Mouse (Mus musculus) forebrain, embryonic 14.5 days (tissue): ENCODE results near the gene Ift27. TPM values are rescaled to one million over a fixed set of nuclear protein-coding genes. Genes with fewer than 3 reads are reported as not detected.

ENCODE experiments used
- ATAC-seq: fragments of 200-750 bp; cut with Nextera tagmentation; 2 replicates; pipeline ENCODE4 v1.8.0; 2017; ENCODE audit warnings: mild to moderate bottlenecking, moderate library complexity
- DNase-seq: peaks from one replicate; pipeline ENCODE4 v3.0.0-alpha.2; 2015; ENCODE audit warnings: low spot score
- H3K27ac ChIP-seq: fragments of 300-500 bp; sonication (generic); 2 replicates; pipeline ENCODE4 v1.5.1; 2014; ENCODE audit warnings: low read depth, mild to moderate bottlenecking, control low read depth, low read length, moderate library complexity
- H3K27me3 ChIP-seq: fragments of 300-500 bp; sonication (generic); replicated peaks from 2 replicates; pipeline ENCODE4 v1.6.1; 2014; ENCODE audit warnings: low read length, control low read depth, mixed read lengths; ENCODE audit not compliant: control insufficient read depth, insufficient read depth
- H3K36me3 ChIP-seq: fragments of 300-500 bp; sonication (generic); 2 replicates; pipeline ENCODE4 v1.6.1; 2014; ENCODE audit warnings: low read length, control low read depth; ENCODE audit not compliant: control insufficient read depth, insufficient read depth
- H3K4me1 ChIP-seq: fragments of 300-500 bp; sonication (generic); 2 replicates; pipeline ENCODE4 v1.6.1; 2014; ENCODE audit warnings: antibody characterized with exemption, low read length, control low read depth; ENCODE audit not compliant: control insufficient read depth, insufficient read depth
- H3K4me2 ChIP-seq: fragments of 300-500 bp; sonication (generic); 2 replicates; pipeline ENCODE4 v1.6.1; 2014; ENCODE audit warnings: mild to moderate bottlenecking, control low read depth, low read length
- H3K4me3 ChIP-seq: fragments of 300-500 bp; sonication (generic); 2 replicates; pipeline ENCODE4 v1.5.1; 2014; ENCODE audit warnings: low read depth, low read length, control low read depth
- H3K9ac ChIP-seq: fragments of 300-500 bp; sonication (generic); 2 replicates; pipeline ENCODE4 v1.6.1; 2014; ENCODE audit warnings: mild to moderate bottlenecking, low read length, control low read depth, moderate library complexity
- H3K9me3 ChIP-seq: fragments of 300-500 bp; sonication (generic); replicated peaks from 2 replicates; pipeline ENCODE4 v1.6.1; 2016; ENCODE audit warnings: low read length, control low read depth, mixed read lengths; ENCODE audit not compliant: control insufficient read depth
- WGBS: fragments of 180-500 bp; shearing (Covaris S2); extraction: QIAGEN DNeasy Blood & Tissue Kit; methylation state at CpG from one replicate; pipeline ENCODE4 v1.1.7; 2014; 5-methylcytosine and 5-hydroxymethylcytosine counted together
- polyA plus RNA-seq: library from polyadenylated mRNA; unstranded; fragments of >200 nt; fragmentation: Nextera tagmentation; extraction: Ambion mirVana; gene quantifications from 2 replicates; pipeline ENCODE4 v1.2.1, GENCODE M21; 2014

Ift27 gene
- polyA plus RNA-seq, 1 experiment from 2014 or later, result 165 TPM

GRCm38 (mm10) chr15:78194320-78194719, 20.4 kb upstream of the Ift27 start:
- no peak overlapping the region for H3K27ac ChIP-seq
- no peaks in the 10 kb centered on the region for H3K36me3 ChIP-seq
- no peak overlapping the region for H3K4me2 ChIP-seq
- H3K4me3 ChIP-seq, result no peak overlapping the region
- 77% methylated on average over 3 of the region's 3 CpGs for WGBS
- H3K9me3 ChIP-seq, result no peaks in the 10 kb centered on the region
- DNase-seq (no peak), ATAC-seq (no peak)
- no peaks in the 10 kb centered on the region for H3K27me3 ChIP-seq
- H3K9ac ChIP-seq, result no peak overlapping the region
- no peaks in the 10 kb centered on the region for H3K4me1 ChIP-seq

- no peak overlapping the region for H3K4me2 ChIP-seq
- H3K36me3 ChIP-seq, result no peaks in the 10 kb centered on the region
- no peak for DNase-seq
- no peaks in the 10 kb centered on the region for H3K9me3 ChIP-seq
- no peaks in the 10 kb centered on the region for H3K27me3 ChIP-seq
- H3K27ac ChIP-seq, result no peak overlapping the region
- no peak overlapping the region for H3K4me3 ChIP-seq
- H3K4me1 ChIP-seq, result no peaks in the 10 kb centered on the region
- no peak for ATAC-seq
- 86% methylated on average over 7 of the region's 7 CpGs for WGBS
- no peak overlapping the region for H3K9ac ChIP-seq
These were observed 15.7 kb upstream of the Ift27 start for GRCm38 (mm10) chr15:78189636-78190035.

- no peak for ATAC-seq
- H3K9ac ChIP-seq, result no peak overlapping the region
- DNase-seq, result no peak
- H3K36me3 ChIP-seq, result no peaks in the 10 kb centered on the region
- no peak overlapping the region for H3K4me2 ChIP-seq
- H3K4me1 ChIP-seq, result peaks cover 2% of the 10 kb centered on the region; the same call in 1 of the 2 replicates
- WGBS, result 80% methylated on average over 3 of the region's 3 CpGs
- no peaks in the 10 kb centered on the region for H3K27me3 ChIP-seq
- H3K4me3 ChIP-seq, result no peak overlapping the region
- no peaks in the 10 kb centered on the region for H3K9me3 ChIP-seq
- H3K27ac ChIP-seq, result no peak overlapping the region
These were observed 14.6 kb upstream of the Ift27 start for GRCm38 (mm10) chr15:78188546-78188945.

- Histone ChIP-seq H3K36me3 (no peaks in the 10 kb centered on the region), H3K9me3 (no peaks in the 10 kb centered on the region), H3K27me3 (no peaks in the 10 kb centered on the region), H3K9ac (no peak overlapping the region), H3K4me2 (no peak overlapping the region), H3K27ac (no peak overlapping the region), H3K4me1 (peaks cover 10% of the 10 kb centered on the region), H3K4me3 (no peak overlapping the region)
- no peak for DNase-seq
- no peak for ATAC-seq
- WGBS, result 56% methylated on average over 5 of the region's 5 CpGs
These were observed 13.0 kb upstream of the Ift27 start for GRCm38 (mm10) chr15:78186906-78187305.

- WGBS, result 92% methylated on average over 4 of the region's 4 CpGs
- H3K4me3 ChIP-seq, result no peak overlapping the region
- H3K4me2 ChIP-seq, result no peak overlapping the region
- H3K4me1 ChIP-seq, result peaks cover 16% of the 10 kb centered on the region
- DNase-seq (no peak), ATAC-seq (no peak)
- H3K9ac ChIP-seq, result no peak overlapping the region
- no peak overlapping the region for H3K27ac ChIP-seq
- H3K27me3 ChIP-seq, result no peaks in the 10 kb centered on the region
- H3K36me3 ChIP-seq, result no peaks in the 10 kb centered on the region
- no peaks in the 10 kb centered on the region for H3K9me3 ChIP-seq
These were observed 11.7 kb upstream of the Ift27 start for GRCm38 (mm10) chr15:78185609-78186008.

GRCm38 (mm10) chr15:78184855-78185254, 10.9 kb upstream of the Ift27 start:
- no peak overlapping the region for H3K27ac ChIP-seq
- no peak overlapping the region for H3K9ac ChIP-seq
- H3K36me3 ChIP-seq, result no peaks in the 10 kb centered on the region
- DNase-seq (peak; percentile 78), ATAC-seq (peak; percentile 62)
- peaks cover 16% of the 10 kb centered on the region for H3K4me1 ChIP-seq
- no peak overlapping the region for H3K4me3 ChIP-seq
- peak overlapping the region; percentile 18; the same call in 1 of the 2 replicates for H3K4me2 ChIP-seq
- H3K9me3 ChIP-seq, result no peaks in the 10 kb centered on the region
- under 1% methylated on average over 10 of the region's 10 CpGs for WGBS
- H3K27me3 ChIP-seq, result no peaks in the 10 kb centered on the region

- peak overlapping the region; percentile 83 for H3K27ac ChIP-seq
- DNase-seq (peak; percentile 93), ATAC-seq (peak; percentile 78)
- H3K36me3 ChIP-seq, result no peaks in the 10 kb centered on the region
- H3K4me3 ChIP-seq, result no peak overlapping the region
- 9% methylated on average over 8 of the region's 8 CpGs for WGBS
- H3K4me1 ChIP-seq, result peaks cover 20% of the 10 kb centered on the region
- peak overlapping the region; percentile 45; the same call in 1 of the 2 replicates for H3K9ac ChIP-seq
- no peaks in the 10 kb centered on the region for H3K9me3 ChIP-seq
- H3K27me3 ChIP-seq, result no peaks in the 10 kb centered on the region
- H3K4me2 ChIP-seq, result peak overlapping the region; percentile 20
These were observed 7.9 kb upstream of the Ift27 start for GRCm38 (mm10) chr15:78181701-78182405.

GRCm38 (mm10) chr15:78179775-78180174, 5.9 kb upstream of the Ift27 start:
- no peaks in the 10 kb centered on the region for H3K36me3 ChIP-seq
- DNase-seq, result no peak
- no peaks in the 10 kb centered on the region for H3K27me3 ChIP-seq
- H3K4me2 ChIP-seq, result no peak overlapping the region
- H3K27ac ChIP-seq, result no peak overlapping the region
- peaks cover 23% of the 10 kb centered on the region for H3K4me1 ChIP-seq
- H3K4me3 ChIP-seq, result no peak overlapping the region
- H3K9ac ChIP-seq, result no peak overlapping the region
- ATAC-seq, result no peak
- no peaks in the 10 kb centered on the region for H3K9me3 ChIP-seq
- WGBS, result 74% methylated on average over 3 of the region's 3 CpGs

- H3K9me3 ChIP-seq, result no peaks in the 10 kb centered on the region
- ATAC-seq, result no peak
- no peak overlapping the region for H3K4me3 ChIP-seq
- H3K4me1 ChIP-seq, result peaks cover 23% of the 10 kb centered on the region
- no peak overlapping the region for H3K4me2 ChIP-seq
- 6% methylated on average over 9 of the region's 9 CpGs for WGBS
- no peaks in the 10 kb centered on the region for H3K27me3 ChIP-seq
- no peaks in the 10 kb centered on the region for H3K36me3 ChIP-seq
- H3K9ac ChIP-seq, result no peak overlapping the region
- peak; percentile 81 for DNase-seq
- no peak overlapping the region for H3K27ac ChIP-seq
These were observed 4.5 kb upstream of the Ift27 start for GRCm38 (mm10) chr15:78178397-78178796.
